Mouse (Mus musculus): ENCODE results near the gene Arhgef18.

The Arhgef18 gene

GRCm38 (mm10) chr8:3395246-3395645 lies 2.4 kb downstream of the Arhgef18 start:
- DNase-seq (ENCODE audit: low spot score) = no peak

- DNase-seq (ENCODE audit: low spot score) = no peak
These were observed 4.8 kb downstream of the Arhgef18 start for GRCm38 (mm10) chr8:3397597-3397996.

DNA sequence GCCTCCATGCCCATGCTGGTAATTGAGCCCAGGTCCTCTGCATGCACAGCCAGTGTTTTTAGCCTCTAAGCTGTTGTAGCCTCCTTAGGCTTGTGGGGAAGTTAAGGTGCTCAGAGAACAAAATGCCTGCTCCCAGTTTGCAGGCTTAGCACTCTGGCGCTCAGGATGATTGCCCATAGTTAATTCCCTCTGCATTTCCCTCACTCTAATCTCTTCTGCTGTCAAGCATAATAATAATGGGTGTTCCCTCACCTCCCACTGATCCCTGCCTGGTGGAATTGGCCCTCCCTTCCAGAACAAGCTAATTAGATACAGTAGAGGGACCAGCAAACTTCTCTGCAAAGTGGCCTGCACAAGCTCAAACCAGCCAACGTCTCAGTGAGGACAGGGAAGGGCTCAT lies 7.7 kb downstream of the Arhgef18 start:
- no peak for DNase-seq (ENCODE audit: low spot score)

- DNase-seq (ENCODE audit: low spot score) = no peak
These were observed 14.6 kb downstream of the Arhgef18 start for GRCm38 (mm10) chr8:3407417-3407816.

DNA sequence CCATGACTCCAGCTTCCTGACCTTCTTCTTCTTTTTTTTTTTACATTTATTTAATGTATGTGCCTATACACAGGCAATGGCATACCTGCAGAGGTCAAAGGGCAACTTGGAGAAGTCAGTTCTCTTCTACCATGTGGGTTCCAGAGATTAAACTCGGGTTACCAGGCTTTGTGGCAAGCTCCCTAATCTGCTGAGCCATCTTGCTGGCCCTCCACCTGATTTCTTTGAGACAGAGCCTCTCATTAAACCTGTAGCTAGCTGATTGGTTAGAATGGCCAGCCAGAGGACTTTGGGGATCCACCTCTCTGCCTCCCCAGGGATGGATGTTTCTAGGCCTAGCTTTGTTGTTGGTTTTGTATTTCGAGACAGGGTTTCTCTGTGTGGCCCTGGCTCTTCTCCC lies 18.3 kb downstream of the Arhgef18 start:
- no peak for DNase-seq (ENCODE audit: low spot score)

DNA sequence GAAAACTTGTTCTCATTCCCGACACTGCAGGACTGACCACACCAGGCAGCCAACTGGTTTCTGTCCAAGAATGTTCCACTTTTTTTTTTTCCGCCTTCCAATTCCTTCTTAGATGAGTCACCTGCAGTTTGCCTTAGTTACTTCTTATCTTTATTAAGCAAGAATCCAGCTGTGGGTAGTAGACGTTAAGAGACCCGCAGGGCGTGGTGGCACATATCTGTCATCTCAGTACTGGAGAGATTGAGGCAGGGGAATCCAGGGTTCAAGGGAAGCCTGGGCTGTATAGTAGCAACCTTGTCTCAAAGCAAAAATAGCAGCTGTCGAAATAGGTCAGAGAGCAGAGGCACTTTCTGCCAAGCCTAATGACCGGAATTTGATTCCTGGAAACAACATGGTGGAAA lies 19.1 kb downstream of the Arhgef18 start:
- DNase-seq (ENCODE audit: low spot score) = peak; percentile 3

DNA sequence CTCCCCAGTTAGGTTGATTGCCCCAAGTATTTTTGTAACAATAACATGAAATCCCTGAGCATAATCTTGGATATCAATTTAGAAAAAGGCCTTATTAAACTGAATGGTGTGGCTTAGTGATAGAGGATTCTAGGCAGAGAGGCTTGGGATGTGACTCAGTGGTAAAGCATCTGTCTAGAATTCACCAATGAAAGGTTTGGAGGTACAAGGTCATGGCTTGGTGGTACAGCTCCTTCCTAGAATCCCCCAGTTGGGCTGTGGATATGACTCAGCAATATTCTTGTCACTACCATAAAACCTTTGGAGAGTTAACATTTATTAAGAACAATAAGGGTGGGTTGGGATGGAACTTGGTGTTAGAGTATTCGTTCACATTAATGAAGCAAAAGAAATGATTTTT lies 20.0 kb downstream of the Arhgef18 start:
- no peak for DNase-seq (ENCODE audit: low spot score)

DNA sequence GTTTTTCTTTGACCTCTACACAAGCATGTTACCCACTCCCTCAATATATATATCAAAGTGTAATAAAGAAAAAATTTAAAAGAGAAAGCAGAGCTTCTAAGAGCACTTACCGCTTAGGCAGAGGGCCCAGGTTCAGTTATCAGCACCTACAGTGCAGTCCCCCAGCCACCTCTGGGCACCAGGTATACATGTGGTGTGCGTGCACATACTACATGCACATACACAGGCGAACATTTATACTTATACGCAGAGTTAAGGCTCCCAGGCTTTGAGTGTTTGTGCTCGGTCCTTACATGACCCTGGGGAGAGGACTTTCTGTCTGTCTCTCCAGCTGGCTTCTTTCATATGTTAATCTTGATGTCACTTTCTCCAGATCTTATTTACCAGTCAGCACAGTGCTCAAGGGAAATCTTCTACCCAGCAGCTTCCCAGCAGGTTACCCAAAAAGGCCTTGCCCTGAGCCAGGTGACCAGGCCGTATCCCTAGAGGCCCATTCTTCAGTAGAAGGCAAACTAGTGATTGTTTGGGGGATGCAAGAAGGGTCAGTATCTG lies 21.9 kb downstream of the Arhgef18 start:
- no peak for DNase-seq (ENCODE audit: low spot score)

DNA sequence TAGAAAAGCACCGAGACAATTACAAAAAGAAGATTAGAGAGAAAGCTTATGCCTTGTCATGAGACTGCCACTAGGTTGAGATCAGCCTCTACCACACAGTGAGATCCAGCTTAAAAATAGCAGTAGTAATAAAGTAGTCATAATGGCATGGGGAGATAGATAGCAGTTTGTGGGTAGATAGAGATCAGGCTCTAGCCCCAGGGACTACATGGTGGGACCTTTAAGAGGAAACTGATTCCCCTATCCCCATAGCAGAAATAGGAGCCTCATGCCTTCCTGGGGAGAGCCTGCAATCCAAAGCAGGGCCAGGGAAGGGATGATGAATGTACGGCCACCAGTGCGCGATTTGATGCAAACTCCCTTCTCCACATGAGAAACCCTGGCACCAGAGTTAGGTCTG lies 22.5 kb downstream of the Arhgef18 start:
- DNase-seq (ENCODE audit: low spot score) = no peak

DNA sequence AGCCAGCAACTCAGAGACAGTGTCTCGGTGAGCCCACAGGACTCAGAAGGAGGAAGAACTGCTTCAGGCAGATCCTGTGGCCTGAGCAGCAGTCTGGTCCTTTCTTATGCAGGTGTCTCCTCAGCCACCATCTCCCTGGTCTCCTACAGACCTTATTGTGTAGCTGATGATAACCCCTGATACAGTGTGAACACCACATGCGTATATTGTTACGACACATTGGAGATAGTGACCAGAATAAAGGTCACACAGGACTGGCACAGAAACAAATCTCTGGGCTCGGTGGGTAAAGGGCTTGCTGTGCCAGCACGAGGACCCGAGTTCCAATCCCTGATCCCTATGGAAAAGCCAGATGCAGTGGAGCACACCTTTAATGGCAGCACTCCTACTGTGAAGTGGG lies 22.9 kb downstream of the Arhgef18 start:
- no peak for DNase-seq (ENCODE audit: low spot score)

DNA sequence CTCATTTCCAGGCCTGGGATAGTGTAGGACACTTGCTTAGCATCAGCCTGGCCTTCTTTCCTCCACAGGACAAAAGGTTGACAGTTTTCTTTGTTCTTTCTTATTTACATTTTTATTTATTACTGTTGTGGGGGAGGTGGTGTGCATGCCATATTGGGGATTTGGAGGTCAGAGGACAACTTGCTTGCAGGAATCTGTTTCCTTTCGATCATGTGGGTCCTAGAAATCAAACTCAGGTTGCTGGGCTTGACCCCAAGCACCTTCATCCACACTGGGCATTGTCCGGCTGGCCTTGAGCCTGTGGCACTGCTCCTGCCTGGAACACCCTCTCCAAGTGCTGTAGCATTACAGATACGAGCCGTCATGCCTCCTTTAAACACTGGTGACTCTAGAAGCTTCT lies 24.0 kb downstream of the Arhgef18 start:
- no peak for DNase-seq (ENCODE audit: low spot score)

- DNase-seq (ENCODE audit: low spot score) = no peak
These were observed 24.6 kb downstream of the Arhgef18 start for GRCm38 (mm10) chr8:3417455-3417854.

- no peak for DNase-seq (ENCODE audit: low spot score)
These were observed 25.3 kb downstream of the Arhgef18 start for GRCm38 (mm10) chr8:3418101-3418500.

GRCm38 (mm10) chr8:3420105-3420706 lies 27.4 kb downstream of the Arhgef18 start:
- no peak for DNase-seq (ENCODE audit: low spot score)

GRCm38 (mm10) chr8:3421507-3421906 lies 28.7 kb downstream of the Arhgef18 start:
- DNase-seq (ENCODE audit: low spot score) = no peak

GRCm38 (mm10) chr8:3425217-3425616 lies 32.4 kb downstream of the Arhgef18 start:
- DNase-seq (ENCODE audit: low spot score) = no peak

DNA sequence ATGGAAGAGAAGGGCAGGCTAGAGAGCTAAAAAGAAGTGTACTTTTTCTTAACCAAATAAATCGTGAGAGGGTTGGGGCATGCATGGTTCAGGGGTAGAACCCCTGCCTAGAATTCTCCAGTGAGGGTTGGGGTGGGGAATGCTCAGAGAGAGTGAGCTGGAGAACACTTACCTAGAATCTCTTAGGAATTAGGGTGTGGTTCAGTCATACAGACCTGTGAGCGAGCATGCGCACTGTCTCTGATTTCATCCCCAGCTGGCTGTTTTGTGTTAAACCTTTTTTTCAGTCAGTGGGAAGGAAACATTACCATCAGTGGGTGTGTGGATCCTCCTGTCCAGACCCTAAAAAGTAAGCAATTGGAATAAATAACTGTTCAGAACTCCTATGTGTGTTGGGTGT lies 33.4 kb downstream of the Arhgef18 start:
- no peak for DNase-seq (ENCODE audit: low spot score)

DNA sequence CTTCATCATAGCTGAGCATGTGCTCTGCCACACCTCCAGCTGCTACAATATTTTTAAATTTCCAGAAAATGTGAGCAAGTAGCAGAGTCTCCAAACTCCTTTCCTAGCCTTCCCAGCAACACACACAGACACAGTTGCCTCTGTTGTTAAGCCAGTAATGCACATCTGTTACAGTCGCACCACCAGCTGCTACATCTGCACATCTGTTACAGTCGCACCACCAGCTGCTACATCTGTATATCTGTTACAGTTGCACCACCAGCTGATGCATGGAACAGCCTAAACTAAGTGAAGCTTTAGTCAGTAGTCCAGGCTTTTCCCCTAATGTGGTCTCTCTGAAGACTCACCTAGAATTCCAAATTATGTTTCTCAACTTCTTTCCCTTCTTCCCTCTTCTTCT lies 35.6 kb downstream of the Arhgef18 start:
- no peak for DNase-seq (ENCODE audit: low spot score)

DNA sequence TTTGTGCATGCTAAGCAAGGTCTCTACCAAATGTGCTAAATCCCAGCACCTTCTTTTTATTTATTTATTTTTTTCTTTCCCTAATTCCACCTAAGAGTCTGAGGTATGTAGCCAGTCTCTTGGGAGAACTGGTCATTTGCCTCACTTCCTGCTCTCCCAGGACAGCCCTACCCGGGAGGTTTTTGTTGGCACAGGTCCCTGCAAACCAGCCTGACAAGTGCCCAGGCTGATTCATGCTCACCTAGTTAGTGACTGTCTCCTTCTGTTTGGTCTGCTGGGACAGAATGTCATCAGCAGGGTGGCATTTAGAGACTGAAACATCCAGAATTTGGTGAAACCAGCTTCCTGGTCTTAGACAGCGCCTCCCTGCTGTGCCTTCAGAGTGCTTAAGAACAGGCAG lies 37.2 kb downstream of the Arhgef18 start:
- DNase-seq (ENCODE audit: low spot score) = no peak

- no peak for DNase-seq (ENCODE audit: low spot score)
These were observed 38.3 kb downstream of the Arhgef18 start for GRCm38 (mm10) chr8:3431113-3431512.

DNA sequence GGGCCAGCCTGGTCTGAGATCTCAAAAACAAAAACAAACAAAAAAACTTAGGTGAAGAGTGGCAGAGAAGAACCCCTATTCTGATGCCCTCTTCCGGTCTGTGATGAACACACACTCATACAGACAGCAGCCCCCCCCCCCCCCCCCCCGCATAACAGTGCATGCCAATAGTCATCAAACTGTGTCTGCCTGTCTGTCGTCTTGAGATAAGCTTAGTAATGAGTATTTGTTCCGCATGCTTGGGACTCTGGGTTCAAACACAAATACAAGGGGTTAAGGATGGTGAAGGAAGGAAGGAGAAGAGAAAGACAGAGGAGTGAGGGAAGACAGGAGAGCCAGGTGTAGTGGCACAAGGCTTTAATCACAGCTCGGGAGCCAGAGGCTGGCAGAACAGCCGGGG lies 43.7 kb downstream of the Arhgef18 start:
- no peak for DNase-seq (ENCODE audit: low spot score)

DNA sequence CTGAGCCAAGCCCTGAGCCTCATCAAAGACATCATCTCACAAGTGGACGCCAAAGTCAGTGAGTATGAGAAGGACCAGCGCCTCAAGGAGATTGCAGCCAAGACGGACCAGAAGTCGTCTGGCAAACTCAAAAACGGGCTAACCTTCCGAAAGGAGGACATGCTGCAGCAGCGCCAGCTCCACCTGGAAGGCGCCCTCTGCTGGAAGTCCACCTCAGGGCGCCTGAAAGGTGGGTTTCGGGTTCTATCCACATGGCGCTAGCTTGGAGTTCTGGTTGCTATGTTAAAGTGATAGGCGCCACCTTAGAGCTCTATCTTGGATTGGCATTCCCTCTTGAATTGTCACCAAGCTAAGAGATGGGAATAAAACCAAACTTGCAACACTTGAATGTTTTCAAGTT lies 46.7 kb downstream of the Arhgef18 start:
- DNase-seq (ENCODE audit: low spot score) = no peak

DNA sequence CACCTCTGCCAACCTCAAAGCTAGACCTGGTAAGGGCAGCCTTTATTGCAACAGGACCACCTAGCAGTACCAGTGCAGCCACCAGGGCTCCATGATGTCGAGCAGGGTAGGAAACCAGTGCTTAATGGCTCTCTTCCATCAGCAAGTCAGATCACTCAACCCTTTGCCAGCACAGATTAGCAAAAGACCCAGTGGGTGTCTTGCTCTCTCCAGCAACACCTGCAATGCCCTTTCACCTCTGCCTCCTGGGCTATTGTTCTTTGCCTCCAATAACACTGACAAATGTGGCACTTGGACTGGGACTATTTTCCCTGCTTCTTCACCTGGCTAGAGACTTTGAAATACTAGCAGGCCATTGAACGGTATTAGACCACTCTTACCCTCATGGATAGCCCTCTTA lies 56.4 kb downstream of the Arhgef18 start:
- no peak for DNase-seq (ENCODE audit: low spot score)

- DNase-seq (ENCODE audit: low spot score) = no peak
These were observed 57.9 kb downstream of the Arhgef18 start for GRCm38 (mm10) chr8:3450670-3451069.

GRCm38 (mm10) chr8:3451992-3452391 lies 59.2 kb downstream of the Arhgef18 start:
- DNase-seq (ENCODE audit: low spot score) = no peak

Data from spleen, adult 12 weeks (tissue).